Mouse (Mus musculus) megakaryocyte, embryonic 14.5 days (primary cell): ENCODE data around the gene Fam107b. TPM values are rescaled to one million over a fixed set of nuclear protein-coding genes. Genes with fewer than 3 reads are reported as not detected.

ENCODE experiments used
- H3K27me3 ChIP-seq: replicated peaks from 2 replicates; pipeline ENCODE3; 2012; ENCODE audit warnings: inconsistent platforms
- H3K36me3 ChIP-seq: replicated peaks from 2 replicates; pipeline ENCODE3; 2012; ENCODE audit warnings: low read length, inconsistent platforms, mixed read lengths
- H3K4me1 ChIP-seq: 2 replicates; pipeline ENCODE4 v1.6.1; 2012; ENCODE audit warnings: inconsistent platforms
- H3K4me3 ChIP-seq: replicated peaks from 2 replicates; pipeline ENCODE3; 2012; ENCODE audit warnings: moderate library complexity, mild to moderate bottlenecking, inconsistent platforms
- H3K9me3 ChIP-seq: 2 replicates; pipeline ENCODE4 v1.6.1; 2012; ENCODE audit warnings: inconsistent platforms
- FLI1 ChIP-seq: IDR thresholded peaks from 2 replicates; pipeline ENCODE4 v1.6.1; 2012; ENCODE audit warnings: low read length, inconsistent platforms, mixed read lengths
- GATA1 ChIP-seq: IDR thresholded peaks from 3 replicates; pipeline ENCODE4 v1.6.1; 2012; ENCODE audit warnings: mixed read lengths, low read length, inconsistent platforms, borderline replicate concordance
- polyA plus RNA-seq: library from polyadenylated mRNA; stranded (reverse); fragments of >175 nt; gene quantifications from 2 replicates; pipeline ENCODE4 v1.2.3, GENCODE M21; 2012; ENCODE audit warnings: low replicate concordance; ENCODE audit not compliant: insufficient read depth

The Fam107b gene
- polyA plus RNA-seq, 1 experiment, result 43.9 TPM

- H3K9me3 ChIP-seq, result no peaks in the 10 kb centered on the region
- H3K4me1 ChIP-seq, result peaks cover 31% of the 10 kb centered on the region
- no peak overlapping the region for H3K4me3 ChIP-seq
- no peak for TF ChIP-seq FLI1
- no peak for TF ChIP-seq GATA1
- no peaks in the 10 kb centered on the region for H3K36me3 ChIP-seq
- no peaks in the 10 kb centered on the region for H3K27me3 ChIP-seq
These were observed 8.1 kb downstream of the Fam107b start for GRCm38 (mm10) chr2:3578180-3578902.

GRCm38 (mm10) chr2:3579316-3579902 lies 9.1 kb downstream of the Fam107b start:
- Histone ChIP-seq H3K4me1 (peaks cover 35% of the 10 kb centered on the region), H3K9me3 (no peaks in the 10 kb centered on the region), H3K4me3 (no peak overlapping the region), H3K36me3 (no peaks in the 10 kb centered on the region), H3K27me3 (no peaks in the 10 kb centered on the region)
- TF ChIP-seq FLI1 (no peak), GATA1 (no peak)

DNA sequence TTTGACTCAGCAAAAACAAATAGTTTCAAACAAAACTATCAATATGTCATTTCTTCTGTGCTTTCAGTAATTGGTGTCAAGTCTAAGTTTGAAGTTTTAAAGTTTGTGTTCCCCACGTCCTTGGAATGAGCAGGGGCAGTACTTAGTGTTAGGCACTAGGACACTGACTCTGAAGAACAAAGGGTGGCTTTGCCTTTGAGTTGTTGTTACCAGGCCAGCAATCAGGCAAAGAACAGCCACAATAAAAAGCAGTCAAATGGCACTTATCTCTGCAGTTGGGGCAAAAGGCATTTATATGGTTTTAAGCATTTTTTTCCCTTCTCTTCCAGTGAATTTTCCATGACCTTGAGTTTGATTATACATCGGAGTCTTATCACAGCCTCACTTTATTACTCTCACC lies 12.5 kb downstream of the Fam107b start:
- Histone ChIP-seq H3K4me1 (peaks cover 13% of the 10 kb centered on the region), H3K9me3 (no peaks in the 10 kb centered on the region), H3K4me3 (no peak overlapping the region), H3K36me3 (no peaks in the 10 kb centered on the region), H3K27me3 (no peaks in the 10 kb centered on the region)
- TF ChIP-seq FLI1, result no peak
- TF ChIP-seq GATA1, result no peak

DNA sequence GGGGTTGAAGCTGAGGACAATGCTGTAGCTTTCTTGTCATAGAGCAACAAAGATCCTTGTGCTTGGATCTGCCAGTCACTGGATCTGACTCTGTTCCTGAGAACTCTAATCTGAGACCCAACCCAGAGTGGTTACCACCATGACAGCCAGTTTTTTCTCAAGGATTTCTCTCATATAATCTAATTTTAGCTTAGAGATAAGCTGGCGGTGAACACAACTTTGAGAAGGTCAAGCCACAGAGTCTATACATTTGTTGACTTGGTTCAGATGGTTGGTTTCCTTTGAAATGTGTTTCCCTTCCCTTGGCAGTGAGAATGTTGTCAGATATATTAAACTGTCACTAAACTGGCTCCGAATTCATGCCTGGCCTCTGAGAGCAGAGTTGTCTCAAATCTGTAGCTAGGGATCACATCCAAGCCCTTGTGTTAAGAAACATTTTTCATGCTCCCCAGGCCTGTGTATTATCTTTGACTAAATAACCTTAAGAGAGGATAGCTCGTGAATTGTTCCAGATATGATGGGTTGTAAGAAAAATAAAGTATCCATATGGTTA lies 15.0 kb downstream of the Fam107b start:
- TF ChIP-seq FLI1 (no peak), GATA1 (no peak; the same call in 2 of the 3 replicates)

DNA sequence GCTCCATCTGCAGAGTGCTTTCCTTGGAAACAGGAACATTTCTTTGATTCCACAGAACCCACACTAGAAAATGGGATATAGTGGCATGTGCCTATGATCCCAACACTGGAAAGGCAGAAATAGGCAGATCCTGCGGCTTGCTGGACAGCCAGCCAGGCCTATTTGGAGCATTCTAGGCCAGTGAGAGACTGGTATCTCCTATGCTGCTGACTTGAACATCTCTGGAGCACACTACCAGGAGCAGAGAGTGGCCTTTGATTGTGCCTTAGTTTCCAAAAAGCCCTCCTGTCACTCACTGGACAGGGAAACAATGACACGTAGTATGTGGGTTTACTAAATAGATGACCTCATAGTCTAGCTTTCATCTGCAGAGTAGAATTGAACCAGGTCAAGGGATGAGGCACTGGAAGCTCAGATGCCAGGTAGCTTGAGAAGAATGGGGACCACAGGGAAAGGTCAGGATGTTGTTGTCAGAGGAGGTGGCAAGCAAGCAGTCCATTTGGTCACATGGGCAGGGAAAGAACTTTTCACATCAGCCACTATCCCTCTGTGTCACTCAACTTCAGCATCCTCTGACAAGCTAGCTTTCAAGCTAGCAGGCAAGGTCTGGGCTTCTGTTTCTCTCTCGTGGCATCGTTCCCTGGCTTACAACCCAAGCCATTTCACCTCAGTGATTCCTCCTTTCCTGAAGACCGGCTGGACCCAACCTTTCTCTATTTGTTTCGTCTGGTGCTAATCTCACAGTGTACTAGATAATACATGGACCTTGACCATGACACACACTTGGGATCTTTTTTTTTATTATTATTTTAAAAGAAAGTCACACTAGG lies 20.0 kb downstream of the Fam107b start:
- H3K4me1 ChIP-seq, result peaks cover 19% of the 10 kb centered on the region
- peaks cover 3% of the 10 kb centered on the region for H3K9me3 ChIP-seq
- peaks cover 3% of the 10 kb centered on the region for H3K27me3 ChIP-seq
- peaks cover 1% of the 10 kb centered on the region for H3K36me3 ChIP-seq
- TF ChIP-seq GATA1 (no peak), FLI1 (no peak)
- no peak overlapping the region for H3K4me3 ChIP-seq

More for the DNA sequence above, 15.0 kb downstream of the Fam107b start:
- no peaks in the 10 kb centered on the region for H3K36me3 ChIP-seq
- peaks cover 3% of the 10 kb centered on the region for H3K27me3 ChIP-seq
- H3K4me3 ChIP-seq, result no peak overlapping the region
- H3K4me1 ChIP-seq, result peaks cover 13% of the 10 kb centered on the region
- H3K9me3 ChIP-seq, result no peaks in the 10 kb centered on the region

DNA sequence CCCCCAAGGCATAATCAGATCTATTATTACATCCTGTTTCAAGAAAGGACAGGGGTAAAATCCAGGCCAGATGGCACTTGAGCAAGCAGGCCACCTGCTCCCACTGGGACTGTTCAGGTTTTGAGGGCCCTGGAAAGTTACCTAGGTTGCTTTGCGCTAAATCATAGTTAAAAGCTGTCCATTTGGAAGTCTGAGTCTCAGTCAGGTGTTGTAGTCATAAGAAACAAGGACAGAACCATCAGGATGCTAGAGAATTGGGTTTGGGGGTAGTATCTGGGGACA lies 20.6 kb downstream of the Fam107b start:
- Histone ChIP-seq H3K36me3 (peaks cover 6% of the 10 kb centered on the region), H3K4me1 (peaks cover 19% of the 10 kb centered on the region), H3K9me3 (peaks cover 8% of the 10 kb centered on the region), H3K4me3 (no peak overlapping the region), H3K27me3 (peaks cover 3% of the 10 kb centered on the region)
- TF ChIP-seq FLI1, result no peak
- TF ChIP-seq GATA1, result no peak

DNA sequence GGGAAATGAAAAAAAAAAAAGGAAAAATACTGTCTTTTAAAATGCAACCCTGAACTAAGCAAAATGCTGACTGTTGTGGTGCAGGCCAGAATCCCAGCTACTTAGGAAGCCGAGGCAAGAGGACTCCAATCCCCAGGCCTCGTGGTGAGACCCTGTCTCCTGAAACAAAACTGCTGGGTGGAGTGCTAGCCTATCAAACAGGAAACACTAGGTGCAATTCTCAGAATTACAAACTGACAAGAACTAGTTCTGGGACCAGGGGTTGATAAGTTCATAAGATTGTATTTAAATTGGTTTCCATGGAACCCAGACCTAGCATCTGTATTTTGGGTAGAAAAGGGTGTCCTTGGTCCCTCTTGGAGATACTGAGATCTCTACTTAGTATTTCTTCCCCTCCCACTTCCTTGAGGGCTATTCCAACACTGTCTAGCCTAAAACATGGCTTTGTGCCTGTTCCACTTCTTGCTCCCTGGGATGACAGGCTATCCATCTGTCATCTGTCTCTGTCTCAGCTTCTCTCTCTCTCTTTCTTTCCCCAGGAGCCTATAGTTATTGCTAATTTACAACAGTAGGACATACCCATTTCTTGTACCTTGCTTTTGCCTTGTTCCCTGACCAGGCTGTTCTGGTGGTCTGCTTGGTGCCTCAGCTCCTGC lies 24.5 kb downstream of the Fam107b start:
- H3K36me3 ChIP-seq, result peaks cover 6% of the 10 kb centered on the region
- TF ChIP-seq FLI1 (no peak), GATA1 (no peak)
- H3K9me3 ChIP-seq, result peaks cover 8% of the 10 kb centered on the region
- no peak overlapping the region for H3K4me3 ChIP-seq
- H3K27me3 ChIP-seq, result peaks cover under 1% of the 10 kb centered on the region
- peaks cover 19% of the 10 kb centered on the region for H3K4me1 ChIP-seq

DNA sequence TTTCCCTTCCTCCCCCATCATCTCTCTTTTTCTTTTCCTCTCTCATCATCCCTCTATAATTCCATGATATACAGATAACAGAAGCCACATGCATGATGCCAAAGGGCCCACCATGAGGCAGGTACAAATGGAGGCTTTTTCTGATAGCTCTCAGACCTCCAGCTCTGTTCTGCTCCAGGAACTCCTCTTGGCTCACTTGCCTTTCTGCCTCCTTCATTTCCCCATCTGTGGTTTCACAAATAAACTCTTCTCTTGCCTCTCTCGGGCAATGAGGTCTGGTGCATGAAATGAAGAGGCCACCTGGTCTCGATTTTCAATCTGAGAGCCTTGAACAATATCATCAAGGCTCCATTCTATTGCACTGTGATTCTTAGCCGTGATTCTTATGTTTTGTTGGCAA lies 30.1 kb downstream of the Fam107b start:
- Histone ChIP-seq H3K4me3 (no peak overlapping the region), H3K9me3 (peaks cover 4% of the 10 kb centered on the region), H3K4me1 (peaks cover 1% of the 10 kb centered on the region; the same call in 1 of the 2 replicates), H3K27me3 (no peaks in the 10 kb centered on the region), H3K36me3 (peaks cover 3% of the 10 kb centered on the region)
- TF ChIP-seq FLI1 (no peak), GATA1 (no peak)

DNA sequence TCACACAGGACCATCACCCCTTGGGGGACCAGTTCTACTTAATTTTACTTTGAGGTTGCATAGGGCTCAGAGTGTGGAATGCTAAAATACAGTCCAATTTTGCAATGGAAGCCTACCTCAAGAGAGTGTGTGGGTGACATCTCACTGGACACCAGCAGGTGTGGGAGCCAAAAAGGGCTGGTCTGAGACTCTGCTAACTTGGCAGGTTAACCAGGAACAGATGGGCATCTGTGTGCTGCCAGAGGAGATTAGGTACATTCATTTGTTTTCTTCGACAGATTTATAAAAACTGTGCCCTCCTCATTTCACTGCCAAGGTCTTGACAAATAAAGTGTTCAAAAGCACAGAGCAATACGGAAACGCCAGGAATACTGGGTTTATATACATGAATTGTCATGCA lies 32.3 kb downstream of the Fam107b start:
- Histone ChIP-seq H3K4me3 (no peak overlapping the region), H3K9me3 (no peaks in the 10 kb centered on the region), H3K36me3 (no peaks in the 10 kb centered on the region), H3K27me3 (no peaks in the 10 kb centered on the region), H3K4me1 (peaks cover 4% of the 10 kb centered on the region)
- TF ChIP-seq GATA1 (no peak), FLI1 (no peak)

GRCm38 (mm10) chr2:3603181-3603580 lies 32.9 kb downstream of the Fam107b start:
- Histone ChIP-seq H3K27me3 (no peaks in the 10 kb centered on the region), H3K9me3 (no peaks in the 10 kb centered on the region), H3K36me3 (no peaks in the 10 kb centered on the region), H3K4me1 (peaks cover 9% of the 10 kb centered on the region), H3K4me3 (no peak overlapping the region)
- TF ChIP-seq GATA1 (no peak), FLI1 (no peak)
